Mouse (Mus musculus): ENCODE measurements around the gene Ror2.
"Not testable (repeated sequence)": the region's sequence is repeated elsewhere in the genome, so short reads cannot be mapped to it uniquely, and the experiment has no call there.

Ror2 gene

GRCm38 (mm10) chr13:53285756-53286361 is at the start of gene Ror2:
Gene Ror2, minus strand, starts transcription at chr13:53286124.
- DNase-seq (ENCODE audit: low read depth, low spot score) = no peak

DNA sequence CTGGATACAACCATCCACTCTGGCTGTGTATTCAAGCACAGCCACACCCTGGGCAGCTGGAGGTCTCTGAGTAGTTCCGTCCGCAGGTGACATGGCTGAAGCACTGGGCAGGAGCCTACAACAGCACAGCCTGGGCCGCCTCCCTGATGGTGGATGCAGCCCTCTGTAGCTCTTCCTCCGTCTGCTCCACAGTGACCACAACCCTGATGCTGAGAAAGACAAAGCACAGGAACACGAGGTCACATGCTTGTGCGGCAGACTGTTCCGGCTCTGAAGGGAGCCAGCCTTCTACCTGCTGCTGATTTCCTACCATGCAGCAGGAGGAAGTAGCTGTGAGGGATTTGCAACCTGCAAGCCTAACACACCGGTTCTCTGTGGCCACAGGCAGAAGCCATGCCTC is 47.8 kb upstream of the Ror2 start:
- no peak for DNase-seq (ENCODE audit: low read depth, low spot score)

DNA sequence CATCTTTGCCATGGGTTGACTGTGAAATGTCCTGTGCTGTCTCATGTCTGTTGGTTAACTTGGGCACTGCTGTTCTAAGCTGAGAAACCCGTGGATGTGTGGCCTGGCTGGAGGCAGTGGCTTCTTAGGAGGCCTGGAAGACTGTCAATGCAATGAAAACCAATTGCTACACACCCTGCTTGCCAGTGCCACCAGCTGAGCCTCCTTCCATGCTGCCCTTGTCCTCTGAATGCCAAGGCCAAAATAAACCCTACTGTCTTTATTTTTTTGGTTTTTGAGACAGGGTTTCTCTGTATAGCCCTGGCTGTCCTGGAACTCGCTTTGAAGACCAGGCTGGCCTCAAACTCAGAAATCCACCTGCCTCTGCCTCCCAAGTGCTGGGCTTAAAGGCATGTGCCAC is 44.3 kb upstream of the Ror2 start:
- no peak for DNase-seq (ENCODE audit: low read depth, low spot score)

DNA sequence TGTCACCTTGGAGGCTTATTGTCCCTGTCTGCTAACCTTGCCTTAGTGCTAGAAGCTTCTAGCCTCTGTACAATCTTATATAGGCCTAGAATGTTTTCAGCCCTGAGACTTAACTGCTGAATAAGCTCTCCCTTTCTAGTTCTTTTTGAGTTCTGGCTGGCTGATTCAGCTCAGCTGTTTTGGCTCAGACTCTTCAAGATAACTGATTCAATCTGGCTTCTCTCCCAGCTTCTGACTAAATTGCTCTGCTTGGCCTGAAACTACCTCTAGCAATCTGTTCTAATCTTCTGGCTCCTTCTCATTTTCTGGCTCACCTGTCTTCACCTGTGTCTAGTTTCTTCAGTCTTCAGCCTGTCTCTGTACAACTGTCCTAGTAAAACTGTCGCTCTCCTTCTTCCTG is 39.6 kb upstream of the Ror2 start:
- DNase-seq (ENCODE audit: low read depth, low spot score) = no peak

- DNase-seq (ENCODE audit: low read depth, low spot score) = no peak
These were observed 37.7 kb upstream of the Ror2 start for GRCm38 (mm10) chr13:53323661-53324060.

GRCm38 (mm10) chr13:53320899-53321298 is 35.0 kb upstream of the Ror2 start:
- no peak for DNase-seq (ENCODE audit: low read depth, low spot score)

- DNase-seq (ENCODE audit: low read depth, low spot score) = no peak
These were observed 30.8 kb upstream of the Ror2 start for GRCm38 (mm10) chr13:53316515-53317295.

DNA sequence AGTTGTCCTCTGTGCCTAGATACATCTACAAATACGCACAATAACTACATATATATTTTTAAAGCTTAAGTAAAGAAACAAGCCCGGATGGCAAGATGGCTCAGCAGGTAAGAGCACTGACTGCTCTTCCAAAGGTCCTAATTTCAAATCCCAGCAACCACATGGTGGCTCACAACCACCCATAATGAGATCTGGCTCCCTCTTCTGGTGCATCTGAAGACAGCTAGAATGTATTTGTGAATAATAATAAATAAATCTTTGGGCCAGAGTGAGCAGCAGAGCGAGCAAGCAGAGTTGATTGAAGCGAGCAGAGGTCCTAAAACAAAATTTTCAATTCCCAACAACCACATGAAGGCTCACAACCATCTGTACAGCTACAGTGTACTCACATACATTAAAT is 29.8 kb upstream of the Ror2 start:
- not testable (repeated sequence) for DNase-seq (ENCODE audit: low read depth, low spot score)

- no peak for DNase-seq (ENCODE audit: low read depth, low spot score)
These were observed 24.5 kb upstream of the Ror2 start for GRCm38 (mm10) chr13:53310442-53310841.

- no peak for DNase-seq (ENCODE audit: low read depth, low spot score)
These were observed 23.8 kb upstream of the Ror2 start for GRCm38 (mm10) chr13:53309661-53310160.

GRCm38 (mm10) chr13:53309148-53309547 is 23.2 kb upstream of the Ror2 start:
- DNase-seq (ENCODE audit: low read depth, low spot score) = no peak

GRCm38 (mm10) chr13:53306836-53307235 is 20.9 kb upstream of the Ror2 start:
- DNase-seq (ENCODE audit: low read depth, low spot score) = no peak

DNA sequence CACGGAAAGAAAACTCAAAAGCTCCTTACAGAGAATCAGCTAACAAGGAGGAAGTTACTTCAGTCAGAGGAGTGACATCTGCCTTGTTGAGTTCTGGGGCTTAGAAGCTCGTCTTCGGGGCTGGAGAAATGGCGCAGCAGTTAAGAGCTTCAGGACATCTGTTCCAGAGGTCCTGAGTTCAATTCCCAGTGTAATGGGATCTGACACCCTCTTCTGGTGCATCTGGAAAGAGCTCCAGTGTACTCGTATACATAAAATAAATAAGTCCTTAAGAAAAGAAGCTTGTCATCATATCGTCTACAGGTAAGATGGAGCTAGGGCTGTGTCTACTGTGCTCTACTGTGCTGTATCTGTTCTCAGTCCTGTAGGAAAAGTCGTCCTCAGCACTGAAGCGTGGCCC is 19.3 kb upstream of the Ror2 start:
- DNase-seq (ENCODE audit: low read depth, low spot score) = no peak

DNA sequence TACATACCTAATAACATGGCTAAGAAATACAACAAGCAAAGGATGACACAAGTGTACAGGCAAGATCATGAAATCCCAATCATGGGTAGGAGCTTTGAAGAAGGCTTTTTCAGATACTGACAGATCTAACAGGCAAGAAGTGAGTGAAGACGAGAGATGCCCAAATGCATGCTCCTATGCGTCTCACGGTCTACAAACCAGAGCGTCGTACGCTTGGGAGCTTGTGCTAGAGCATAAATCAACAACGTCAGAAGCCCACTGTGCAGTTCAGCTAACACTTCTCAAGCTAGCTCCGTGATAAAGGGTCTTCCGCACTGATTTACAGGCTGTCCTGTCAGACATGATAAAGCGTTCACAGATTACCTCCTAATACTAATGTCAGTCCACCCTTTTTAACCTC is 16.8 kb upstream of the Ror2 start:
- no peak for DNase-seq (ENCODE audit: low read depth, low spot score)

GRCm38 (mm10) chr13:53293065-53293464 is 7.1 kb upstream of the Ror2 start:
- no peak for DNase-seq (ENCODE audit: low read depth, low spot score)

- DNase-seq (ENCODE audit: low read depth, low spot score) = no peak
These were observed 6.3 kb upstream of the Ror2 start for GRCm38 (mm10) chr13:53292244-53292643.

DNA sequence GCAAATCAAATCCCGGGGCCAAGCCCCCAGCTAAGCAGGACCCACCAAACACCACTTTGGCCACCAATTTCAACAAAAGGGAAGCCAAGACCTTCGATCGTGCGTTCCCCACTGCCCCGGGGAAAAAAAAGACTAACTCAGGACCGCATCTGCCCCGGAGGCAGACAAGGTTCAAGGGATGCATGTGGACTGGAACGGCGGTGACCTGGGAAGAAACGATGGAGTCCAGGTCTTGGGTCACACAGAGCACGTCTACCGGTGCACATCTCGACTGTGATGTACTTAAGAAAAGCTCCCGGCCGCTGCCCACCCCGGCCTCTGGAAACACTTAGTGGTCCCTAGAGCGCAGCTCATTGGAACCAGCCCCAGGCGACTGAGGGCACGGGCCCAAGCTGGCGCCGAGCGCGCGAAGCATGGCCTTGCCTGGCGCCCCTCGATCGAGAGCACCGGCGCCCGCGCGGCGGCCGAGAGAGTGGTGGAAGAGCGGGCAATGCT is 616 bp downstream of the Ror2 start:
- DNase-seq (ENCODE audit: low read depth, low spot score) = no peak

- DNase-seq (ENCODE audit: low read depth, low spot score) = no peak
These were observed 1.2 kb downstream of the Ror2 start for GRCm38 (mm10) chr13:53284740-53285191.

DNA sequence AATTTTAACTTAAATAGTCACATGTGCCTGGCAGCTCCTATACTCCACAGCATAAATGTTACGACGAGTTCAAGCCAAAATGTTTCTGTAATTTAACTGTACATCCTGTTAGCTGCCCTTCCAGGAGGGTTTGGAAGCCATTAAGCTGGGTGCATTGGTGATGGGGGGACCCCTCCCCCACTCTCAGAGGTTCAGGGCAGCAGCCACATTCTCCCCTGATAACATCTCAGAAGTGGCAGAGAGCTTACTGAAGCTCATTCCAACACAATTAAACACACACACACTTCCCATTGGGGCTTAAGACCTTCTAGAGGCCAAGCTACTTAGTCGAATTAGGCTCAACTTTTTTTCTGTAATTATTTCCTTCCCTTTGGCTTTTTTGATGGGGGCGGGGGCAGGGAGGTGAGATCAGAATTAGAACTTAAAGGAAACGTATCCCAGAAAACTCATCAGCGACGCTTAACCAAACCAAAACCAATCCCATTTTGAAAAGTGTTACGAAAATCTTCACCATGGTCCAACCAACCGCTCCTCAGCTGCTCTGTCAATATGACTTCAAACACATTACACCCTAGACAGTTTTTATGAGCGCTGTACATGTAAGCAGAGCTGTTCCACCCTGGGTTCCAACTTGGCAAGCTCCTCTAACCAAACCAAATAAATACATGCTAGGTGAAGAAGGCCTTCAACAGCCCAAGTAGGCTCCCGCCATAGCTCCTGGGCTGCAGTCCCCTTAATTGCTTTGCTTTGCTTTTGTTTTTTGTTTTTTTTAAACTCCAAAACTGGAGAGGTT is 4.1 kb downstream of the Ror2 start:
- no peak for DNase-seq (ENCODE audit: low read depth, low spot score)

DNA sequence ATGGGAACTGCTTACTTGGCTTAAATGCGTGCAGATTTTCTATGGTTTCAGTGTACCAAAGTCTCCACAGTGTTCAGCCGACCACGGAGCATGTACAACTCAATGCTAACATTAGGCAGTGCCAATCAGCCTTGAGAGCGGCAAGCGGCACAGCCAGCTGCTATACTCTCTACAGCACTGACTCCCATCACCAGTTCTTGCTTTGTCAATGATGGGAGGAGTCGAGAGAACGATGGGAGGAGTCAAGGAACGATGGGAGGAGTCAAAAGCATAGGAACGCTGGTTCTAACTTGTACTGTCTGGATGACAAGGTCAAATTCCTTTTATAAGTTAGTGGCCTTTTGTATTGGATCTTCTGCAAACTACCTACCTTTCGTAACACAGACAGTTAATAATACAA is 7.0 kb downstream of the Ror2 start:
- no peak for DNase-seq (ENCODE audit: low read depth, low spot score)

GRCm38 (mm10) chr13:53276381-53276780 is 9.5 kb downstream of the Ror2 start:
- DNase-seq (ENCODE audit: low read depth, low spot score) = no peak

GRCm38 (mm10) chr13:53275778-53276177 is 10.1 kb downstream of the Ror2 start:
- DNase-seq (ENCODE audit: low read depth, low spot score) = no peak
